Mouse (Mus musculus) ES-Bruce4 (cell line): ENCODE results near the gene Shank2. TPM values are rescaled to one million over a fixed set of nuclear protein-coding genes. Genes with fewer than 3 reads are reported as not detected.

Experiments
- H3K27ac ChIP-seq: 2 replicates; pipeline ENCODE4 v1.5.1; 2012; ENCODE audit warnings: low read length, inconsistent platforms; ENCODE audit not compliant: insufficient read depth
- H3K27me3 ChIP-seq: 2 replicates; pipeline ENCODE4 v1.6.1; 2012; ENCODE audit warnings: mild to moderate bottlenecking, low read length, inconsistent platforms; ENCODE audit not compliant: control insufficient read depth, poor library complexity, insufficient read depth, severe bottlenecking
- H3K36me3 ChIP-seq: 2 replicates; pipeline ENCODE4 v1.6.1; 2012; ENCODE audit warnings: inconsistent platforms, mild to moderate bottlenecking, low read length, moderate library complexity; ENCODE audit not compliant: control insufficient read depth, poor library complexity, insufficient read depth, severe bottlenecking
- H3K4me1 ChIP-seq: one replicate; pipeline ENCODE4 v1.8.1; 2011; ENCODE audit warnings: low read length; ENCODE audit not compliant: control insufficient read depth, insufficient read depth
- H3K4me3 ChIP-seq: 2 replicates; pipeline ENCODE4 v1.5.1; 2011; ENCODE audit warnings: low read depth, mild to moderate bottlenecking, low read length
- H3K9ac ChIP-seq: 2 replicates; pipeline ENCODE4 v1.6.1; 2012; ENCODE audit warnings: low read depth, mild to moderate bottlenecking, inconsistent platforms; ENCODE audit not compliant: poor library complexity, severe bottlenecking
- H3K9me3 ChIP-seq: replicated peaks from 2 replicates; pipeline ENCODE4 v1.6.1; 2012; ENCODE audit warnings: mild to moderate bottlenecking, low read length, inconsistent platforms; ENCODE audit not compliant: control insufficient read depth, poor library complexity, insufficient read depth, severe bottlenecking
- CTCF ChIP-seq: IDR thresholded peaks from one replicate; pipeline ENCODE4 v1.8.1; 2011; ENCODE audit warnings: low read depth, low read length
- EP300 ChIP-seq: IDR thresholded peaks from 2 replicates; pipeline ENCODE4 v1.6.1; 2011; ENCODE audit warnings: low read depth, low read length; ENCODE audit not compliant: insufficient read depth
- POLR2A ChIP-seq: IDR thresholded peaks from one replicate; pipeline ENCODE4 v1.8.1; 2011; ENCODE audit warnings: low read length; ENCODE audit not compliant: insufficient read depth
- polyA plus RNA-seq: library from polyadenylated mRNA; stranded (reverse); fragments of >200 nt; gene quantifications from 2 replicates; pipeline ENCODE4 v1.2.4, GENCODE M21; 2011; ENCODE audit warnings: low read depth; ENCODE audit not compliant: missing spikeins, insufficient read depth, insufficient read length

Shank2 gene
- polyA plus RNA-seq, 1 experiment: 0.72 TPM

DNA sequence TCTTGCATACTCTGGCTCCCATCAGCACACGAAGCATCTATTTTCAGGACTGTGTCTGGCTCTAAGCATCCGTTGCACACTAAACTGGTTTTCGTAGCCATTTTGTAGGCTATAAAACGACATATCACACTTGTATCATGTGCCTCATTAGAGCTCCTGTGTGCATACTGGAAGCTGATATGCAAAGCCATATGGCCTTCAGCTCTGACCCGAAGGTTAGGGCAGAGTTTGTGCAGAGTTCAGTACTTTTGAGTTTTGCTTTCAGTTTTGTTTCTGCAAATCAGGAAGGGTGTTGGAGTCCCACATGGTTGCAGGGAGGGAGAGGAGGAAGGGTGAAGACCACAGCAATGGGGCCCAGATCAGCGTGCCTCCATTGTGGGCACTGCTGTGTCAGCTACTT, 390.0 kb downstream of the Shank2 start:
- TF ChIP-seq POLR2A (no peak), CTCF (no peak), EP300 (no peak)

DNA sequence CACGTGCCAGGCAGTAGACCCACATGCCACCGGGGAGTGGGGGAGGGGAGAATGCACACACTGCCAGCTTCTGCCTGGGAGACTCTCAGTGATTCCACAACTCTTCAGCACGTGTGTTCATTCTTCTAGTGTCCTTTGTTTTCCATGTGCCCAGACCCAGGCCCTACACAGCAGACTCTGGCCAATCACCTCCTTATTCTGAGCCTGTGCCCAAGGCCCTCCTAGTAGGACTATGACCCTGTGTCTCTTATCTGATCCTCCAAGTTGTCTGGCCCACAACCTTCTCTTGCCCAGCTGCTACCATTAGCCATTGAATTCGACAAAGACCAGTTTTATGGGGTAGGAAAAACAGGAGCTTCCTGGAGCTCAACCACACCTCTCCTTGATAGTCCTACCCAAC, 400.8 kb downstream of the Shank2 start:
- no peak overlapping the region for H3K27ac ChIP-seq
- H3K36me3 ChIP-seq: no peaks in the 10 kb centered on the region
- H3K4me1 ChIP-seq: no peaks in the 10 kb centered on the region
- H3K9ac ChIP-seq: no peak overlapping the region
- H3K4me3 ChIP-seq: no peak overlapping the region
- no peak for TF ChIP-seq POLR2A
- no peak for TF ChIP-seq EP300
- TF ChIP-seq CTCF: no peak
- H3K9me3 ChIP-seq: no peaks in the 10 kb centered on the region
- no peaks in the 10 kb centered on the region for H3K27me3 ChIP-seq

More for the DNA sequence above, 390.0 kb downstream of the Shank2 start:
- H3K27ac ChIP-seq: no peak overlapping the region
- H3K36me3 ChIP-seq: no peaks in the 10 kb centered on the region
- no peak overlapping the region for H3K4me3 ChIP-seq
- no peaks in the 10 kb centered on the region for H3K9me3 ChIP-seq
- H3K9ac ChIP-seq: no peak overlapping the region
- no peaks in the 10 kb centered on the region for H3K27me3 ChIP-seq
- no peaks in the 10 kb centered on the region for H3K4me1 ChIP-seq

DNA sequence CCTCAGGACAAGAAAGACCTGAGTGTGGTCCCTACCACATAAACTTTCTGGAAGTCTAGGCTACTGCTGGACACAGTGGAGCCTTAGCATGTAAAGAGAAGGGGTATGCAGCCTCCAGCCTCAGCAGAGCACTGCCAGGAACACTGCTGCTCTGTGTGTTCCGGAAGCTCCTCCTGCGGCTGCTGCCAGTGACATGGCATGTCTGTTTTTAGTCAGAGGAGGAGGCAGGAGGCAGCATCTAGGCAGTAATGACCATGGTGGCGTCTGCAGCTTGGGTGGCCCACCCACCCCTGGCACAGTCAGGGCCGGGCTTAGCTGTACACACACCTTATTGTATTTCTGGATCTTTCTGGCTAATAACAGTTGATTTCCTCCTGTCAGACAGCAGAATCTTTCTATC, 405.9 kb downstream of the Shank2 start:
- no peak for TF ChIP-seq EP300
- TF ChIP-seq POLR2A: no peak
- TF ChIP-seq CTCF: no peak
- Histone ChIP-seq H3K36me3 (no peaks in the 10 kb centered on the region), H3K4me1 (no peaks in the 10 kb centered on the region), H3K9ac (no peak overlapping the region), H3K9me3 (no peaks in the 10 kb centered on the region), H3K27me3 (no peaks in the 10 kb centered on the region), H3K27ac (no peak overlapping the region), H3K4me3 (no peak overlapping the region)

DNA sequence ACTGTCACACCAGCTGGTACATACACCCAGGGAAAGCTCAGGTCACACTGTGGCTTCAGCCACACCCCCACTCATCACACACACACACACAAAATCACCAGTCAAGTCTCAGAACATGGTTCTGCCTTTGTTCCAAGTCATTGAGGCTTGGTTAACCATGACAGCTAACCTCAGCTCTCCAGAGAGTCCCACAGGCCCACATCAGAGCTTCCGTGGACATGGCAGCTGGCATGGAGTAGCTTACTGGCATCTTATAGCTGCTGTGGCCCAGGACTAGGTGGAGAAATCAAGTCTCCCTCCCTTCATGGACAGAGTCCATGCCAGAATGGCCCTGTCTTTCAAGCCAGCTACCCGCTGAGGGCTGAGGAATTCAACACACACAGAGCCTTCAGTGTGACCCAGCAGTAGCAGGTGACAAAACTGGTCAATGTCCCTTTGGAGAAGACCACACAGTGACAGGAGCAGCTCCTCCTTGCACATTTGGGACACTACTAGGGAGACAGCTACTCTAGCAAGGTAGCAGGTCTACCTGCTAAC, 406.8 kb downstream of the Shank2 start:
- H3K9me3 ChIP-seq: no peaks in the 10 kb centered on the region
- H3K27ac ChIP-seq: no peak overlapping the region
- H3K9ac ChIP-seq: no peak overlapping the region
- H3K4me3 ChIP-seq: no peak overlapping the region
- H3K36me3 ChIP-seq: no peaks in the 10 kb centered on the region
- no peaks in the 10 kb centered on the region for H3K27me3 ChIP-seq
- no peaks in the 10 kb centered on the region for H3K4me1 ChIP-seq
- no peak for TF ChIP-seq POLR2A
- TF ChIP-seq EP300: no peak
- no peak for TF ChIP-seq CTCF

GRCm38 (mm10) chr7:144409682-144410081, 408.0 kb downstream of the Shank2 start:
- H3K27me3 ChIP-seq: no peaks in the 10 kb centered on the region
- TF ChIP-seq EP300 (no peak), POLR2A (no peak), CTCF (no peak)
- no peaks in the 10 kb centered on the region for H3K9me3 ChIP-seq
- H3K4me1 ChIP-seq: no peaks in the 10 kb centered on the region
- no peak overlapping the region for H3K9ac ChIP-seq
- H3K36me3 ChIP-seq: no peaks in the 10 kb centered on the region
- peak overlapping the region; percentile 9 for H3K4me3 ChIP-seq
- no peak overlapping the region for H3K27ac ChIP-seq

DNA sequence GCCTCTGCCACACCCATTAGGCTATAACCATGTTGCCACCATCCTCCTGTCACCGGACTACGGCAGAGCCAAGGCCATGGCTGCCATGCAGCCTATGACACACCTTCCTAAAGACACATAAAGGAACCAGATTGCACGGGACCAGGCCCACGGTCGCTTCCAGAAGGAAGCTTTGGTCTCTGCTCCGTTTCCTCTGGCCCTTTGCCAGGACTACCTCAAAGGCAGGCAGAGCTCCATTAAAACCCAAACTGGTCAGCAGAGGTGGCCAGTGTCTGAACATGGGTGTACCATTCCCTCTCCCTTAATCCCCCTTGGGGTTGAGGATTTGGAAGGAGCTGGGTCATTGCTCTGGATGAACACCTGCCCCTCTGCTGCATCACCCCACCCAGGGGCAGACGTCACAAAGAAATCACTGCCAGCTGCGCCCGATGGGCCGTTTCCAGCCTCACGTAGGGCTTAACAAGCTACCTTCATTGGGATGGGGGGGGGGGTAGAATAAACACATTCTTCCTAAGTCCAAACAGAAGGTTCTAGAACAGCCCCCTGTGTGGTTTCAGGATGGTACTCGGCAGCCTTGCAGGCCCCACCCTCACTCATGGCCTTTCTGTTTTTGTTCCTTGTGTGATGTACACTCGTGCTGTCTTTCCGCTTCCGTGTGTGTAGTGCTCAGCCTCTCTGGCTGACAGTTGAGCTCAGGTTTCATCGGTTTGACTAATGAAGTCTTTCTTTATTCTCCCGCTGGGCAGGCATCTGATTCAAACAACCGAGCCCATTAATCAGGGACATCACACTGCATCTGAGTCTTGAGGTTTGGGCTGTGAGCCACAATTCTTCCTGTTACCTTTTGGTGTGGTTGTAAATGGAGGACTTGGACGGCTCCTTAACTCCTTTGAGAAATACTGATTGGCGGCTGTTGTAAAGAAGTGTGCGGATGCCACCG, 410.5 kb downstream of the Shank2 start:
- Histone ChIP-seq H3K9me3 (no peaks in the 10 kb centered on the region), H3K9ac (no peak overlapping the region), H3K27ac (no peak overlapping the region), H3K36me3 (no peaks in the 10 kb centered on the region), H3K27me3 (no peaks in the 10 kb centered on the region), H3K4me1 (no peaks in the 10 kb centered on the region), H3K4me3 (no peak overlapping the region)
- TF ChIP-seq CTCF: no peak
- no peak for TF ChIP-seq POLR2A
- no peak for TF ChIP-seq EP300
